Comparison of ENCODE assay signal across 11 mouse cellular contexts in genomic region chr5:132490326-132490725, GRCm38 (mm10). TPM values are rescaled to one million over a fixed set of nuclear protein-coding genes. Genes with fewer than 3 reads are reported as not detected.
DNase-seq lines count a peak whose midpoint lies in the region; ATAC-seq lines count a peak whose summit lies in the region.
"Had no signal": no experiment of that assay in that cellular context is flagged by ENCODE, and none has a peak within 500 bp of the region (broad histone marks: within the 10 kb centered on the region; RNA-seq: fewer than 3 reads in every experiment).

No protein-coding gene starts in this region.

- H3K9me3 ChIP-seq in limb, embryonic 13.5 days = no peaks in the 10 kb centered on the region
- H3K9me3 ChIP-seq in midbrain, embryonic 11.5 days (ENCODE audit: control insufficient read depth, low read length) = no peaks in the 10 kb centered on the region
- H3K9me3 ChIP-seq: embryonic facial prominence, embryonic 12.5 days; liver, embryonic 12.5 days had no signal

- H3K36me3 ChIP-seq in limb, embryonic 13.5 days = no peaks in the 10 kb centered on the region
- no peaks in the 10 kb centered on the region for H3K36me3 ChIP-seq in midbrain, embryonic 11.5 days (ENCODE audit: control insufficient read depth, insufficient read depth, low read length)
- H3K36me3 ChIP-seq: embryonic facial prominence, embryonic 12.5 days; liver, embryonic 12.5 days had no signal

- peak overlapping the region; percentile 69; the same call in 1 of the 2 replicates for H3K27ac ChIP-seq in limb, embryonic 13.5 days
- H3K27ac ChIP-seq in midbrain, embryonic 11.5 days (ENCODE audit: low read depth, low read length) = no peak overlapping the region
- H3K27ac ChIP-seq: embryonic facial prominence, embryonic 12.5 days; liver, embryonic 12.5 days had no signal

- H3K4me3 ChIP-seq in limb, embryonic 13.5 days = no peak overlapping the region
- H3K4me3 ChIP-seq in midbrain, embryonic 11.5 days (ENCODE audit: low read depth, low read length) = no peak overlapping the region
- H3K4me3 ChIP-seq: embryonic facial prominence, embryonic 12.5 days; liver, embryonic 12.5 days; myocyte had no signal

- H3K27me3 ChIP-seq in limb, embryonic 13.5 days = no peaks in the 10 kb centered on the region
- no peaks in the 10 kb centered on the region for H3K27me3 ChIP-seq in midbrain, embryonic 11.5 days (ENCODE audit: control insufficient read depth, insufficient read depth, low read length)
- H3K27me3 ChIP-seq: embryonic facial prominence, embryonic 12.5 days; liver, embryonic 12.5 days had no signal

- 90% methylated on average over 1 of the region's 1 CpGs for WGBS in limb, embryonic 13.5 days
- 97% methylated on average over 1 of the region's 1 CpGs for WGBS in midbrain, embryonic 11.5 days

- peak overlapping the region; percentile 34; the same call in 1 of the 2 replicates for H3K4me2 ChIP-seq in limb, embryonic 13.5 days (replicated peaks)
- H3K4me2 ChIP-seq in midbrain, embryonic 11.5 days = no peak overlapping the region
- H3K4me2 ChIP-seq: embryonic facial prominence, embryonic 12.5 days; liver, embryonic 12.5 days had no signal

- ATAC-seq in frontal cortex, adult (ENCODE audit: low TSS enrichment) = peak; percentile 41; the same call in 1 of the 2 replicates
- ATAC-seq in limb, embryonic 13.5 days (ENCODE audit: low FRiP score, low read depth) = no peak
- no peak for ATAC-seq in midbrain, embryonic 11.5 days (ENCODE audit: low FRiP score)
- ATAC-seq: hindbrain, embryonic 16.5 days; liver, embryonic 12.5 days had no signal

- H3K9ac ChIP-seq in limb, embryonic 13.5 days = no peak overlapping the region
- no peak overlapping the region for H3K9ac ChIP-seq in midbrain, embryonic 11.5 days (ENCODE audit: low read length)
- H3K9ac ChIP-seq: embryonic facial prominence, embryonic 12.5 days; liver, embryonic 12.5 days had no signal

- H3K4me1 ChIP-seq in limb, embryonic 13.5 days = peaks cover 44% of the 10 kb centered on the region
- peaks cover 13% of the 10 kb centered on the region for H3K4me1 ChIP-seq in midbrain, embryonic 11.5 days (ENCODE audit: control insufficient read depth, insufficient read depth, low read length)

- DNase-seq in frontal cortex, adult 2 months (ENCODE audit: extremely low spot score in 1 of 2, low spot score in 1 of 2) = no peak
- DNase-seq in brain, adult 2 months (ENCODE audit: low read depth, low spot score) = peak; percentile 61
- DNase-seq in cerebellum, adult 9-11 months = peak; percentile 39
- DNase-seq in spleen, adult 18-20 months = no peak
- DNase-seq in midbrain, embryonic 11.5 days (ENCODE audit: low spot score, missing footprints) = no peak

RNA-seq across cellular contexts. Expression of gene Auts2, which starts 52.8 kb away (rescaled TPM):
- polyA plus RNA-seq in frontal cortex, adult 2 months (2012; rRNA removed) = 45.1 and 50.3 TPM in 2 replicates
- polyA plus RNA-seq in limb, embryonic 13.5 days (2015; fragmentation: Nextera tagmentation; extraction: Ambion mirVana) = 55.1 and 57.6 TPM in 2 replicates
- polyA plus RNA-seq in midbrain, embryonic 11.5 days (2014; fragmentation: Nextera tagmentation; extraction: Ambion mirVana) = 36.0 and 38.9 TPM in 2 replicates

Comparison
In these comparisons a context has a peak if more than half of its experiments do, and no peak if none do; other contexts are left out.
1. DNase-seq: peak in brain, adult 2 months (single experiment) and cerebellum, adult 9-11 months (single experiment); none in frontal cortex, adult 2 months (0 of 2), spleen, adult 18-20 months (0 of 2) and midbrain, embryonic 11.5 days (single experiment).